Mouse (Mus musculus) MEL-GATA-1-ER (cell line): ENCODE data around the gene Hoxd8.

Source experiments
- DNase-seq: peaks from one replicate; pipeline ENCODE4 v3.0.0-alpha.2; 2012; ENCODE audit warnings: low read depth; ENCODE audit errors: extremely low read depth

The Hoxd8 gene

GRCm38 (mm10) chr2:74713239-74714150 is 9.1 kb downstream of the Hoxd8 start:
- no peak for DNase-seq

GRCm38 (mm10) chr2:74714156-74714789 is 9.9 kb downstream of the Hoxd8 start:
- DNase-seq = no peak

GRCm38 (mm10) chr2:74714881-74715280 is 10.5 kb downstream of the Hoxd8 start:
- no peak for DNase-seq

GRCm38 (mm10) chr2:74715504-74716241 is 11.3 kb downstream of the Hoxd8 start:
- peak; percentile 70 for DNase-seq

- no peak for DNase-seq
Measured at GRCm38 (mm10) chr2:74720384-74720783, 16.0 kb downstream of the Hoxd8 start.

GRCm38 (mm10) chr2:74720955-74721491 is 16.6 kb downstream of the Hoxd8 start:
- DNase-seq = no peak

GRCm38 (mm10) chr2:74721882-74722281 is 17.5 kb downstream of the Hoxd8 start:
- DNase-seq = no peak

GRCm38 (mm10) chr2:74722949-74723348 is 18.5 kb downstream of the Hoxd8 start:
- DNase-seq = no peak

GRCm38 (mm10) chr2:74724244-74725015 is 20.0 kb downstream of the Hoxd8 start:
- no peak for DNase-seq

GRCm38 (mm10) chr2:74725171-74725570 is 20.8 kb downstream of the Hoxd8 start:
- DNase-seq = no peak

- no peak for DNase-seq
Measured at GRCm38 (mm10) chr2:74726551-74726950, 22.1 kb downstream of the Hoxd8 start, which contains the start of gene Gm28230. Gene Gm28230 (plus strand): TSS chr2:74726728.

GRCm38 (mm10) chr2:74726973-74727639 is 22.7 kb downstream of the Hoxd8 start:
- no peak for DNase-seq

- no peak for DNase-seq
Measured at GRCm38 (mm10) chr2:74727640-74728302, 23.4 kb downstream of the Hoxd8 start.

- no peak for DNase-seq
Measured at GRCm38 (mm10) chr2:74728303-74728680, 23.9 kb downstream of the Hoxd8 start.

GRCm38 (mm10) chr2:74730331-74730730 is 25.9 kb downstream of the Hoxd8 start:
- DNase-seq = no peak

- no peak for DNase-seq
Measured at GRCm38 (mm10) chr2:74731055-74731454, 26.6 kb downstream of the Hoxd8 start.

- DNase-seq = no peak
Measured at GRCm38 (mm10) chr2:74731799-74732512, 27.5 kb downstream of the Hoxd8 start.

GRCm38 (mm10) chr2:74732513-74733316 is 28.3 kb downstream of the Hoxd8 start:
- DNase-seq = no peak
